Mouse (Mus musculus): ENCODE results near the gene Rnf215.

- TF ChIP-seq CTCF (IDR thresholded peaks at IDR 0.05; ENCODE audit: extremely low read depth, insufficient read depth, low read length) (no peak), POLR2A (IDR thresholded peaks at IDR 0.05; ENCODE audit: extremely low read depth, insufficient read depth, low read length) (no peak)
These were observed 11.4 kb downstream of the Rnf215 start for GRCm38 (mm10) chr11:4146381-4146780.
